Mouse (Mus musculus): ENCODE results near the gene Abcb10. TPM values are rescaled to one million over a fixed set of nuclear protein-coding genes. Genes with fewer than 3 reads are reported as not detected.
"Not testable (repeated sequence)": the region's sequence is repeated elsewhere in the genome, so short reads cannot be mapped to it uniquely, and the experiment has no call there.

Gene Abcb10
- total RNA-seq, 2 experiments from 2014 or later, result 15.6 to 18.1 TPM

DNA sequence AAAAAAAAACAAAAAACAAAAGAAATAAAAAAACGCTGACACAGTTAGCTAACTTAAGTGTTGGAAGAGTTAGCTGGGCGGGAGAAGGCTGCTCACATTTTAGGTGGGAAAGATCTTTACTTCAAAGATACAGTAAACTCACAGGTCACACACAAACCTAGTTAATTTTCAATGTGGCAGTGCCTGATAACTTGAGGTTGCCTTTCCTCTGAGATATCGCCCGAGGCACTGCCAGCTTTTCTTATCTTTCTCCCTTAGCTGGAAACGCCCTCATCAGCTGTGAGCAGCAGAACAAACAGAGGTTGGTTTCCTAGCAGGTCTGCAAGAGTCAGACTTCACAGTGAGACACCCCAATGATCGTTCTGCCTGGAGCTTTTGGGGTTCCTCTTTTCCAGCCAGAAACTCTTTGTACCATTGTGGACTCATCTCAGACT lies 5.7 kb upstream of the Abcb10 start:
- intact Hi-C loops (cut with DNase I), result no loop called here

DNA sequence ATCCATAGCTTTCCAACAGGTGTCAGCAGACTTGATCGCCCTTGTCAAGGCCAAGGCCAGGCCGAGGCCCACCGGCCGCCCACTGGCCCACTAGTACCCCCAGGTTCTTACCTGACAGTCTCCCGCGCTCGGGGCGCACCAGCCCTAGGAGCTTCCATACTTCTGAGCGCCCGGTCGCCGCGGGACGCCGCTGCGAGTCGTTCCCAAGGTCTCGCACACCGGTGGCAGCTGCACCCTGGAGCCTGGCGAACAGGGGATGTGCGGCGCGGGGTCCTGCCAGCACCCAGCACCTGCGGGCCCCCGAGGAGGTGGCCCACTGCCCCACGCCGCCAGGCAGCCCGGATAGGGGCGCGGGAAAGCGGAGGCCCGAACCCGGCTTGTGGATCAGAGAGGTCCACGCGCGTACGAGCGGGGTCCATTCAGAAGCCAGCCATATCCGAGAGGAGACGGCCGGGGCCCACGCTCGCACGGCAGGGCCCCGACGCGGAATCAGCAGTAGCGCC lies 580 bp downstream of the Abcb10 start:
- intact Hi-C loops (cut with DNase I), result loop anchor here (2.0 kb wide), 1 partner anchor 38 kb away; the partner anchor contains the start of genes Taf5l and Urb2

More for the DNA sequence above, 5.7 kb upstream of the Abcb10 start:
- DNase-seq (ENCODE audit: low spot score in 2 of 2), result no peak

GRCm38 (mm10) chr8:123981674-123982073 lies 1.2 kb downstream of the Abcb10 start:
- intact Hi-C loops (cut with DNase I), result loop anchor here (2.0 kb wide), 1 partner anchor 39 kb away; the partner anchor contains the start of genes Taf5l and Urb2
- peak in 1 of 2 experiments; percentile 24 for DNase-seq (ENCODE audit: low spot score in 2 of 2)

More for the DNA sequence above, 580 bp downstream of the Abcb10 start:
- peak; percentile 39 to 44 for DNase-seq (ENCODE audit: low spot score in 2 of 2)

GRCm38 (mm10) chr8:123980239-123980638 lies 2.7 kb downstream of the Abcb10 start:
- DNase-seq (ENCODE audit: low spot score in 2 of 2), result no peak
- intact Hi-C loops (cut with DNase I), result no loop called here

DNA sequence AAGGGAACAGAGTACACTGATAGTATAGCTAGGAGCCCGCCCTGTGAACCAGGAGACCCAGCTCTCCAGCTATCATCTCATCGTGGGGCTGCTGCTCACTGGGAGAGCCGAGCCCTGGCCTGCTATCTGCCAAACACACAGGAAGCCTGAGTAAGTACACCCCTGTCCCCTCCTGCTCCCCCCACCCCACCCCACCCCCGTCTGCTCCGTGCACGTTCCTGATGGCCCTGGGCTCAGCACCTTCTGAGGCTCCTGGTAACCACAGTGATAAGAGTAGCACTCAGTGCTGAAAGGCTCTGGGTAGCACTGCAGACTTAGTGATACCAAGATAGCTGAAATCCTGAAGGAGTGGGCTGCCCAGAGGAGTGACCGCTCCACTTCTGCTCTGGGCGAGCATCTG lies 4.0 kb downstream of the Abcb10 start:
- no peak for DNase-seq (ENCODE audit: low spot score in 2 of 2)
- intact Hi-C loops (cut with DNase I), result no loop called here

DNA sequence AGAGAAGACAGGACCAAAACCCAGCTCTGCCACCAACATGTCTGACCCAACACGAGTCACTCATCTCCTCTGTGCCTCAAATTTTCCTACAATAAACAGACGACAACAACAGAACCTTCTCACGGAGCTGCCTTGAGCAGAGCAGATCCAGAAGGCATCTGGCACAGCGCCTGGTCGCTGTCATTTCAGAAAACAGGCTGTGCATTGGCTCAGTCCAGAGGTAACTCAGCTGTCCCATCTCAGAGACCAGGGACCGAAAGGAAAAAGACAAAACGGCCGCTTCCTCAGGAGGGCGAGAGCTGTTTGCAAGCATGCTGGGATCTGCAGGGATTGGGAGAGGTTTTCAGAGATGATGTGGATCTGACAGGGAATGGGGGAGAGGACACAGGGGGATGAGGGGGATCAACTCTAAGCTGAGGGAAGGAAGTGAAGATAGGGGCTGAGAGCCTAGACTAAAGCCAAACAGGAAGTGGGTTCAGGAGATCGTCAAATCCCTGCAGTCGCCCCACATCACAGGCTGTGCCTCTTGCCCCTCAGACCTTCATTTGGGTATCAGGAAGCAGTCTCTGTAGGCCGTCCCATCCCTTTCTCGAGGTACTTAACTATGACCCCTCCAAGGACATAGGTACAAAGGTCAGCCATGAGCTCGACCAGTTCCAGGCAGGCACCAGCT lies 4.6 kb downstream of the Abcb10 start:
- DNase-seq (ENCODE audit: low spot score in 2 of 2), result no peak
- intact Hi-C loops (cut with DNase I), result no loop called here

DNA sequence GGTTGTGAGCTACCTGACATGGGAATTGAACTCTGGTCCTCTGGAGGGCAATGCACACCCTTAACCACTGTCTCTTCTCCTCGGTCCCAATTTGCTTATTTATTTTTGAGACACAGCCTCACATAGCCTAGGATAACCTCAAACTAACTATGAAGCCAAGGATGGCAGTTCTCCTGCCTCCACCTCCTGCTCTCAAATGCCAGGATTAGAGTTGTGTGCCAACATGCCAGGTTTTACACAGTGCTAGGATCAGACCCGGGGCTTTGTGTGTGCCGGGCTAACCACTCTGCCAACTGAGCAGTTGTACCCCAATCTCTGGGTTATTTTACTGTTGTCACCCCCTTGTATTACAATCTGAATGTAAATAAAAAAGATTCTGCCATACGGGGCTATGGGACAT lies 5.4 kb downstream of the Abcb10 start:
- intact Hi-C loops (cut with DNase I), result no loop called here
- DNase-seq (ENCODE audit: low spot score in 2 of 2), result no peak

DNA sequence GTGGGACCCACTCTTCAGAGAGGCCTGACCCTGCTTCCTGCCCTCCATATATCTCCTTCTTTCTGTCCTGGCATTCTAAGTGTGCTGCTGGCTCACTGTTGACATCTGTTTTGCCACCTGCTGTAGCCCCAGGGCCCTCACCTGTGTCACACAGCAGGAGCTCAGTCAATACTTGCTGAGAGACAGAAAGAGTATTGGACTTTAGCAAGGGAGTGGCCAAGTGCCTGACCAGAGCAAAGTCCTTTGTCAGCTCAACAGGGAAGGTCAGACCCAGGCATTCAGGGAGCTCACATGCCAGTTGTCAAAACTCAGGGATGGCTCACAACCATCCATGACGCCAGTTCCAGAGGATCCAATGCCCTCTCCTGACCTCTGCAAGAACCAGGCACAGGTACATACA lies 9.4 kb downstream of the Abcb10 start:
- intact Hi-C loops (cut with DNase I), result no loop called here

GRCm38 (mm10) chr8:123966896-123967295 lies 16.0 kb downstream of the Abcb10 start:
- intact Hi-C loops (cut with DNase I), result no loop called here

More for the DNA sequence above, 9.4 kb downstream of the Abcb10 start:
- DNase-seq (ENCODE audit: low spot score in 2 of 2), result no peak

DNA sequence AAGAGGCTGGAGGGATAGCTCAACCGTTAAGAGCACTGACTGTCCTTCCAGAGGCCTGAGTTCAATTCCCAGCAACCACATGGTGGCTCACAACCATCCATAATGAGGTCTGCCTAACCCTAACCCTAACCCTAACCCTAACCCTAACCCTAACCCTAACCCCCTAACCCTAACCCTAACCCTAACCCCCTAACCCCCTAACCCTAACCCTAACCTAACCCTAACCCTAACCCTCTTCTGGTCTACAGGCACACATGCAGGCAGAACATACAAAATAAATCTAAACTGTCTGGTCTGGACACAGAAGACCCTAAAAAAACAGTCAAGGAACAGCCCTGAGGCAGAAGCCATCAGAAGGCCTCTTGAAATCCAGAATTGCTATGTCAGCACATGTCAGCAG lies 21.6 kb downstream of the Abcb10 start:
- intact Hi-C loops (cut with DNase I), result no loop called here
- DNase-seq (ENCODE audit: low spot score in 2 of 2), result no peak

More at GRCm38 (mm10) chr8:123966896-123967295, 16.0 kb downstream of the Abcb10 start:
- no peak for DNase-seq (ENCODE audit: low spot score in 2 of 2)

- DNase-seq (ENCODE audit: low spot score in 2 of 2); intact Hi-C loops (cut with DNase I): not testable (repeated sequence)
Measured at GRCm38 (mm10) chr8:123960556-123960955, 22.4 kb downstream of the Abcb10 start.

DNA sequence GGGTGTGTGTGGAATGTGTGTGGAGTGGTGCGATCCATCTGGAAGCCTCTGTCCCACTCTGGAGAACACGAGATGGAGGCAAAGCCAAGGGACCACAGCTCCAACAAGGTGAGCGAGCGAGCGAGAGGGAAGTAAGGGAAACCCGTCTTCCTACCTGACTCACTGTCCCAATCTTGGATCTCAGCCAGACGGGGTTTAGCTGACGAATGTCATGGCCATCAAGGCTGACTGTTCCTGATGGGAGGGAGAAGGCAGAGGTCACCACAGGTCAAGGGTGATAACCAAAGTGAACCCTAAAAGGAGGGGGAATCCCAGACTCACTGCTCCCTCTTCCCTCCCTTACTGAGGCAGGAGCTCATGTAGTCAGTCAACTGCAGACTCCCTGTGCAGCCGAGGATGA lies 22.9 kb downstream of the Abcb10 start:
- no peak for DNase-seq (ENCODE audit: low spot score in 2 of 2)
- intact Hi-C loops (cut with DNase I), result no loop called here

GRCm38 (mm10) chr8:123959473-123959872 lies 23.4 kb downstream of the Abcb10 start:
- DNase-seq (ENCODE audit: low spot score in 2 of 2), result no peak
- intact Hi-C loops (cut with DNase I), result no loop called here

DNA sequence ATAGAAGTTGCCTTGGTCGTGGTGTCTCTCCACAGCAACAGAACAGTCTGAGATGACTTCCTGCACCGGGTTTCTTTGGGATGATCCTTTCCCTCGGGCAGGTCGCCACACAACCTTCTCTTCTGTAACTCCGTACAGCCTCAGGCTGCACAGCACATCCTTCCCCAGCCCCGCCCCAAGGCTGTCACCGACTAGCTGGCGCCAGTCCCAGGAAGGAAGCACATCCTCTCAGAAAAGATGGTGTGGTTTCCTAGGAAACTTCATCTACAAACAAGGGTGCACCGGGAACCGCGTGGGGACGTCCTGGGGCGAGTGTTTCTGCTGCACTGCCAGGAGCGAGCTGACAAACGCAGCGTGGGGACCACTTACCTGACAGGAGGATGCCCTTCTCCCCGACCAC lies 24.8 kb downstream of the Abcb10 start:
- peak; percentile 32 to 45 for DNase-seq (ENCODE audit: low spot score in 2 of 2)
- intact Hi-C loops (cut with DNase I), result no loop called here

- intact Hi-C loops (cut with DNase I), result no loop called here
- DNase-seq (ENCODE audit: low spot score in 2 of 2), result no peak
Measured at GRCm38 (mm10) chr8:123954246-123954645, 28.7 kb downstream of the Abcb10 start.

GRCm38 (mm10) chr8:123953686-123954085 lies 29.2 kb downstream of the Abcb10 start:
- intact Hi-C loops (cut with DNase I), result no loop called here
- no peak for DNase-seq (ENCODE audit: low spot score in 2 of 2)

DNA sequence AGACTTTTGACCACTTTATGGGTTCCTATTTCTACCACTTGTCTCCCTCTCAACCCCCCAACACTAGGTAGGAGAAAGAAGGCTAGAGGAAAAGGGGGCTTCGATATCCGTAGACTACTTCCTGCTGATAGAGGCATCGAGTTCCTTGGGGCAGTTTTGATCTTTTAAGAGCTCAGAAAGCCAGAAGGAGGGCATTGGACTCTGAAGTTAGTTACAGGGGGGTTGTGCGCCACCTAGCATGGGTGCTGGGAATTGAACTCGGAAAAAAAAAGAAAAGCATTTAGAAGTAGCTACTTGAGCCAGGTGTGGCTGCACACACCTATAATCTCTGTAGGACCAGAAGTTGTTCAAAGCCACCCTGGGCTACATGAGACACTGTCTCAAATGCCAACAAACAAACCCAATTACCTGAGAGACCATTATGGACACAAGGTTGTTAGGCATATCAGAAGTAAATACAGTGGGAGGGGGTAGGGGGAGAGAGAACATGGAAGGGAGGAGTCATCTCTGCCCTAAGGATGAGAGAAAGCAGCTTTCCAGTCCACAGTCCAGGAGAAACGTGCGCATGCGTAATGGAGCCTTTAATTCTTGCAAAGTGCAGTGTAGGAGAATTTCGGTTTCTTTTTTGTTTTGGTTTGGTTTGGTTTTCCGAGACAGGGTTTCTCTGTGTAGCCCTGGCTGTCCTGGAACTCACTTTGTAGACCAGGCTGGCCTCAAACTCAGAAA lies 32.7 kb downstream of the Abcb10 start:
- intact Hi-C loops (cut with DNase I), result no loop called here
- peak in 1 of 2 experiments; percentile 38 for DNase-seq (ENCODE audit: low spot score in 2 of 2)

GRCm38 (mm10) chr8:123949686-123949986 lies 33.3 kb downstream of the Abcb10 start:
- intact Hi-C loops (cut with DNase I), result loop anchor here (5.0 kb wide), 1 partner anchor 73 kb away; the partner anchor contains the start of genes Taf5l and Urb2
- no peak for DNase-seq (ENCODE audit: low spot score in 2 of 2)

DNA sequence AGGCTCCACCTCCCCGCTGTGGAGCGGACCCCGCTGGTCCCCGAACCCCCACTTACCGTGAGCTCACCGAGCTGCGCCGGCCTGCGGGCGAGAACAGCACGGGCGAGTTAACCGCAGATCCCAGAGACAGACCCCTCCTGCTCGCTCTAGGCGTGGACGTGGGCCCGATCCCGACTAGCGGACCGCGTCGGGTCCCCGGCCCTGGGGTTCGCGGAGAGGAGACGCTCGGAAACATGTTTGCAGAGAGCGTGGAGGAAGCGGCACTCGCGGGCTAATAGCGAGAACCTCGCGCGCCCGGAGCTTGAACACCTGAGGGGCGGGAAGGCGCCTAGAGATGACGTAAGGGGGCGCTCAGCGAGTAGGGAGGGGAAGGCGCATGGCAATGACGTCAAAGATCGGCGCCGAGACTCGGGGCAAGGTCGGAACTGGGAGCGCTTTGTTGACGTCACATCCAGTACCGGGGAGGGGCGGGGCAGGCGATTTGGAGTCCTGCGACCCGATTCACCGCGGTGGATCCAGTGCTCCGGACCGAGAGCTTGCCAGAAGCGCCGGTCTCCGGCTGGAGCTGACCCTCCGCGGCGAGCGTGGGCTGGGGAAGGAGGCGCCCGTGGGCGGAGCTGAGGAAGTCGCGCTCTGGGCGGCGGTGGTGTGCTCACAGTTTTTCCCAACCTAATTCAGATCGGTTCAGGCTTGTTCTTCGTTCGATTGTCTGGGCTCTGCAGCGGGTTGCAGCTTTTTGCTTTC lies 33.8 kb downstream of the Abcb10 start, which contains the start of gene Nup133:
TSS of gene Nup133 (minus strand) at position 324 of the 744 bp plus-strand sequence.
- peak; percentile 99 to 100 for DNase-seq (ENCODE audit: low spot score in 2 of 2)
- intact Hi-C loops (cut with DNase I), result loop anchor here (5.0 kb wide), 1 partner anchor 73 kb away; the partner anchor contains the start of genes Taf5l and Urb2

GRCm38 (mm10) chr8:123929026-123929425 lies 53.9 kb downstream of the Abcb10 start:
- no peak for DNase-seq (ENCODE audit: low spot score in 2 of 2)
- intact Hi-C loops (cut with DNase I), result loop anchor here (10.0 kb wide), 1 partner anchor 416 kb away; no protein-coding TSS in a partner anchor

Data from left cerebral cortex, postnatal 36 days (tissue).